Mouse (Mus musculus) MEL (cell line): ENCODE data around the gene Map3k3.

ENCODE experiments used
- EP300 ChIP-seq, 2 experiments: IDR thresholded peaks; 2 replicates each; pipeline ENCODE4 v1.6.1; 2011; ENCODE audit warnings: improper control_type of control experiment in 2 of 2, low read length in 2 of 2, low read depth in 1 of 2, mild to moderate bottlenecking in 1 of 2
- GATA1 ChIP-seq: IDR thresholded peaks from 2 replicates; pipeline ENCODE4 v1.6.1; 2011; ENCODE audit warnings: low read depth, low read length, improper control_type of control experiment
- MEF2A ChIP-seq: IDR thresholded peaks from 2 replicates; pipeline ENCODE4 v1.6.1; 2014; ENCODE audit warnings: low read depth, mild to moderate bottlenecking, inconsistent platforms, low read length, improper control_type of control experiment; ENCODE audit not compliant: poor library complexity, insufficient replicate concordance, severe bottlenecking; ENCODE audit errors: extremely low read depth
- MYC ChIP-seq: IDR thresholded peaks from 2 replicates; pipeline ENCODE4 v1.6.1; 2011; ENCODE audit warnings: low read depth, mild to moderate bottlenecking, low read length, improper control_type of control experiment, moderate library complexity
- POLR2A ChIP-seq, 2 experiments: IDR thresholded peaks; 2 replicates each; pipeline ENCODE4 v1.6.1; 2011 to 2012; ENCODE audit warnings: low read length in 2 of 2, mild to moderate bottlenecking in 2 of 2, control low read depth in 1 of 2, improper control_type of control experiment in 1 of 2, low read depth in 1 of 2, moderate library complexity in 1 of 2; ENCODE audit not compliant: control insufficient read depth in 1 of 2, insufficient read depth in 1 of 2, poor library complexity in 1 of 2
- SIN3A ChIP-seq: IDR thresholded peaks from 2 replicates; pipeline ENCODE4 v1.6.1; 2012; ENCODE audit warnings: low read length, improper control_type of control experiment, inconsistent platforms
- TBP ChIP-seq: IDR thresholded peaks from 2 replicates; pipeline ENCODE4 v1.8.0; 2011; ENCODE audit warnings: low read depth, low read length, improper control_type of control experiment
- ZKSCAN1 ChIP-seq: IDR thresholded peaks from 2 replicates; pipeline ENCODE4 v1.6.1; 2012; ENCODE audit warnings: low read depth, mild to moderate bottlenecking, inconsistent platforms, low read length, improper control_type of control experiment, moderate library complexity

DNA sequence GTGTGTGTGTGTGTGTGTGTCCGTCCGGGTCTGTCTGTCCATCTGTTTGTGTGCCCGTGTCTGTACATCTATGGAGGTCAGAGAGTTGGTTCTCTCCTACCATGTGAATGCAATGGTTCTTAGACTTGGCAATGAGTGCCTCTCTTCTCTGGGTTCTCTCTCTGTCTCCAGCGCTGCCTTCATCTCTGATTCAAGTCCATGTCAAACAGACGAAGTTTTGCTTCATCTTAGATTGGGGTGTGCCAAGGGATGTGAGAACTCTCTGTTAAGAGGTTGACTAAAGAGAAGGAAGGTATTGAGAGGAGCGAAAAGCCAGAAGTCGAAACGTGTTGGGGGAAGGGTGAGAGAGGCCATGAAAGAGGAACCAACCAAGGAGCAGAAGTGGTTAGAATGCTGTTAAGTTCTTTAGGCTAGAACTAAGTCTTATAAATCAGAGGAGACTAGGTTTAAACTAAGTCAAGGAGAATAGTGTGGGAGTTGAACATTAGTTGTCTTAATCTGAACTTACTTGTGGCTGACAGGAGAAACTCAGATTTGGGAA, 21.7 kb downstream of the Map3k3 start:
- TF ChIP-seq TBP (peak; percentile 66), GATA1 (no peak), EP300 (IDR thresholded peaks at IDR 0.05; ENCODE audit: low read depth in 1 of 2, low read length in 2 of 2) (peak in 1 of 2 experiments; percentile 62; a peak in 1 of 4 replicates), POLR2A (IDR thresholded peaks at IDR 0.05; ENCODE audit: control insufficient read depth in 1 of 2, insufficient read depth in 1 of 2, low read depth in 1 of 2, low read length in 2 of 2, poor library complexity in 1 of 2) (no peak), SIN3A (peak; percentile 42; the same call in 1 of the 2 replicates), MYC (peak; percentile 46; the same call in 1 of the 2 replicates), ZKSCAN1 (no peak), MEF2A (no peak)
